Mouse (Mus musculus) kidney, adult 8-10 months (tissue): ENCODE measurements around the gene Lmod3.
A peak's percentile ranks its signal among the peaks of the same experiment; 100 is the strongest.
"Not testable (repeated sequence)": the region's sequence is repeated elsewhere in the genome, so short reads cannot be mapped to it uniquely, and the experiment has no call there.

ENCODE experiments used
- DNase-seq, 2 experiments: peaks; one replicate each; pipeline ENCODE4 v3.0.0; 2022

Lmod3 gene

GRCm38 (mm10) chr6:97275760-97276159, 23.2 kb upstream of the Lmod3 start:
- DNase-seq, result no peak

GRCm38 (mm10) chr6:97273777-97274176, 21.2 kb upstream of the Lmod3 start:
- no peak for DNase-seq

GRCm38 (mm10) chr6:97273058-97273710, 20.6 kb upstream of the Lmod3 start:
- no peak for DNase-seq

GRCm38 (mm10) chr6:97272349-97272748, 19.8 kb upstream of the Lmod3 start:
- no peak for DNase-seq

GRCm38 (mm10) chr6:97269596-97269995, 17.0 kb upstream of the Lmod3 start:
- no peak for DNase-seq

- DNase-seq, result no peak
Observed at GRCm38 (mm10) chr6:97267132-97267531, 14.6 kb upstream of the Lmod3 start.

GRCm38 (mm10) chr6:97266661-97267060, 14.1 kb upstream of the Lmod3 start:
- DNase-seq, result no peak

GRCm38 (mm10) chr6:97265705-97266104, 13.1 kb upstream of the Lmod3 start:
- DNase-seq, result no peak

- DNase-seq, result peak; percentile 18 to 20
Observed at GRCm38 (mm10) chr6:97265240-97265639, 12.7 kb upstream of the Lmod3 start.

- DNase-seq, result not testable (repeated sequence)
Observed at GRCm38 (mm10) chr6:97263750-97264149, 11.2 kb upstream of the Lmod3 start.

GRCm38 (mm10) chr6:97262229-97262628, 9.7 kb upstream of the Lmod3 start:
- no peak for DNase-seq

- DNase-seq, result not testable (repeated sequence)
Observed at GRCm38 (mm10) chr6:97259926-97260325, 7.4 kb upstream of the Lmod3 start.

GRCm38 (mm10) chr6:97258489-97258888, 5.9 kb upstream of the Lmod3 start:
- DNase-seq, result no peak

GRCm38 (mm10) chr6:97252086-97252485, 473 bp downstream of the Lmod3 start:
- no peak for DNase-seq

- peak; percentile 37 to 70 for DNase-seq
Observed at GRCm38 (mm10) chr6:97250966-97251365, 1.6 kb downstream of the Lmod3 start.

GRCm38 (mm10) chr6:97245200-97245599, 7.4 kb downstream of the Lmod3 start:
- no peak for DNase-seq

GRCm38 (mm10) chr6:97242522-97242921, 10.0 kb downstream of the Lmod3 start:
- no peak for DNase-seq

GRCm38 (mm10) chr6:97240092-97240491, 12.5 kb downstream of the Lmod3 start:
- DNase-seq, result no peak

- no peak for DNase-seq
Observed at GRCm38 (mm10) chr6:97239360-97239759, 13.2 kb downstream of the Lmod3 start.

GRCm38 (mm10) chr6:97236088-97236487, 16.5 kb downstream of the Lmod3 start:
- DNase-seq, result no peak

- no peak for DNase-seq
Observed at GRCm38 (mm10) chr6:97234911-97235668, 17.5 kb downstream of the Lmod3 start.

- no peak for DNase-seq
Observed at GRCm38 (mm10) chr6:97227067-97227847, 25.3 kb downstream of the Lmod3 start.

GRCm38 (mm10) chr6:97226083-97226491, 26.5 kb downstream of the Lmod3 start:
- DNase-seq, result peak in 1 of 2 experiments; percentile 29

GRCm38 (mm10) chr6:97224505-97224904, 28.1 kb downstream of the Lmod3 start:
- DNase-seq, result no peak
